Mouse (Mus musculus): Measurements from ENCODE around the gene Tti1.
A peak's percentile ranks its signal among the peaks of the same experiment; 100 is the strongest.

Gene Tti1

GRCm38 (mm10) chr2:158037571-158037970 is 9.3 kb upstream of the Tti1 start:
- DNase-seq: no peak

- no peak for DNase-seq
Observed at GRCm38 (mm10) chr2:158036953-158037352, 8.7 kb upstream of the Tti1 start.

DNA sequence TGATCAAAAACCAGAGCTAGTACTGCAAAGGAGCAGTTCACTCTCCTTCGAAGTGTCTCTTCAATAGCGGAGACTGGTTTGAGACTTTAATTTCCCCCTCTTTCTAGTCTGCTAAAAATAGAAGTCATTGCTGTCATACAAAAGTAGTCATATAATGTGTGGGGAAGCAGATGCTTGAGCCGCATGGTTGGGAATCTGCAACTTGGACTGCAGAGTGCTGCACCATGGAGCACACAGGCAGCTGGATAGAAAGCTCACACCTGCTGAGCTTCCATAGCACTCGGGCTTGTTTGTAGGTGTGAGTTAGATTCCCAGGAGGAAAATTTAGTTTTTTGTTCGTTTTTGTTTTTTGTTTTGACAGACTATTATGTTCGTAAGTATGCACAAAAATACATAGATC is 8.2 kb upstream of the Tti1 start:
- no peak for DNase-seq

DNA sequence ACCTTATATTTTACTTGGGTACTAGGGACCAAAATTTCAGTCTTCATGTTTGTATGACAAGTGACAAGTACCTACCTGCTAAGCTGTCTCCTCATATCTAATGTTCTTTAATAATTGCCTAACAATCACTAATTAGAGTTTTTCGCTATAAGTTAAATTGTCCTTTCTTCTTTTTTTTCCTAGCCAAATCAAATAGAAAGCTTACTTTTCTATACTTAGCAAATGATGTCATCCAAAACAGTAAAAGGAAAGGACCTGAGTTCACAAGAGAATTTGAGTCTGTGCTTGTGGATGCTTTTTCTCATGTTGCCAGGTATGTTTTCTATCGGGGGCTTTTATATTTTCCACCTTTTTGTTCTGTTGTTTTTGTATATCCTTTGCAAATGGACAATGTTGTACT is 7.6 kb upstream of the Tti1 start:
- no peak for DNase-seq

DNA sequence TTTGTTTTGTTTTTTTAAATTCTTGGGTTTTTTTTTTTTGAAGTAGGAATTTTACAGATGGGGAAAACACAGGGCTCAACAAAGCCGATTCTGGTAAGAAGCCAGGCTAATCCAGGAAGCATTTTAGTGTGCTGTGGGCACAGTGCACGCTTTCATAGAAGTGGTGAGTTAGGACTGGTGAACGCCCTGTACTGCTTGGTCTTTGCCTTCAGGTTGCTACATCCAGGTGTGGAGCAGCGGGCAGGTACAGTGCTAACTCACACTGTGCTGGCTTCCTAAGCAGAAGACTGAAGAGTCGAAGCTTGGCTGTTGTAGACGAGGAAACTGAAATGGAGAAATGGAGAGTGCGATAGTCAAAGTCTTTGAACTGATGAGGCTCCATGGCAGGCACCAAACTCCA is 1.8 kb upstream of the Tti1 start:
- DNase-seq: no peak

- DNase-seq: no peak
Observed at GRCm38 (mm10) chr2:158027855-158028353, 329 bp downstream of the Tti1 start.

DNA sequence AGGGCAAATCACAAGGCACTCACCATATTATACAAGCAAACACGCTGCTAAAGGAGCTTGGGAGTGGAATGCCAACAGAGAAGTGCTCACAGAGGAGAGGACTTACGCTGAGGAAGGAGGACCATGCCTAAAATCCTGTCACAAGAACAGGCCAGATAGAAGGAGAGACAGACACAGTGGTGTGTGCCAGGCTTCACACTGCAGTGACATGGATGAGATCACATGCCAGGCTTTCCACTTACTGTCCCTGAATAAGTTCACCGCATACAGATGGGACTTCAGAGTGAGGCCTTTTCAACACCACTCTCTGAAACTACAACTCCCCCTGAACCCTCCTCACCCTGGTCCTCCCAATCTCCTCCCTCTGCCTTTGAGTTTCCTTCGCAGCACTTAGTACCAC is 10.9 kb downstream of the Tti1 start:
- DNase-seq: no peak

DNA sequence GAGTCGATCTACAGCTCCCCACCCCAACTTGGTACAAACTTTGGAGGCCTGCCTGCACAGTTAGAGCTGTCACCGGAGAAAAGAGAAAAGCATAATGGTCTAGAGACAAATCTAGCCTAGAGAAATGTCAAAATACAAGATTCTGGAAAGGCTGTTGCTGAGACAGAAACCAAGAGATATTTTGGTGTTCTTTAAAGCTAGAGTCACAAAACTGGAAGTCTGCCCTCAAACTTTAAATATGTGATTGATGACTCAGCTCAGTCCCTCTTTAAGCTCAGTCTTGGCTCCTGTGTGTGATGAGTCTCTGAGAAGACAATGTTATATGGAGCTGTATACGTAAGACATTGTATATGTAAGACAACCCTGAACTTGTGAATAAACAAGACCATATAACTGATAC is 15.6 kb downstream of the Tti1 start:
- DNase-seq: no peak

GRCm38 (mm10) chr2:158009373-158009772 is 18.9 kb downstream of the Tti1 start:
- DNase-seq: no peak

GRCm38 (mm10) chr2:158005641-158006040 is 22.6 kb downstream of the Tti1 start:
- DNase-seq: no peak

DNA sequence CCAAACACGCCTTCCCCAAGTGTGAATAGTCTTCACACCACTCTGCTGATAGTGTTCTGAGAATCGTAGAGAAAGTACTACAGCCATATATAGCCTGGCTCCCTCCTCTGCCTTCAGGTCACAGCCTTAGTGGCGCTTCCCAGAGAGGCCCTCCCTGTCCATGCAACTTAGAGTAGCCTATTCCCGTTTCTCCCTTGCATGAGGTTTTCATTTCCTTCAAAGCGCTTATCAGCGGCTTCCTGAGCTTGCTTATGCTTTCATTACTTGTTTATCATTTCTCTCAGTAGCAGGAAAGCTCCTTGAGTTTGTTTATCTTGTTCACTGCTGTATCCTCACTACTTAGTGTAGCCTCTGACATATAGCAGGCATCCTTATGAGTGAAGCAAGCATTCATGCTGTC is 23.6 kb downstream of the Tti1 start:
- DNase-seq: no peak

GRCm38 (mm10) chr2:157998817-157999216 is 29.4 kb downstream of the Tti1 start:
- peak; percentile 62 for DNase-seq

GRCm38 (mm10) chr2:157992501-157992900 is 35.7 kb downstream of the Tti1 start:
- DNase-seq: no peak

DNA sequence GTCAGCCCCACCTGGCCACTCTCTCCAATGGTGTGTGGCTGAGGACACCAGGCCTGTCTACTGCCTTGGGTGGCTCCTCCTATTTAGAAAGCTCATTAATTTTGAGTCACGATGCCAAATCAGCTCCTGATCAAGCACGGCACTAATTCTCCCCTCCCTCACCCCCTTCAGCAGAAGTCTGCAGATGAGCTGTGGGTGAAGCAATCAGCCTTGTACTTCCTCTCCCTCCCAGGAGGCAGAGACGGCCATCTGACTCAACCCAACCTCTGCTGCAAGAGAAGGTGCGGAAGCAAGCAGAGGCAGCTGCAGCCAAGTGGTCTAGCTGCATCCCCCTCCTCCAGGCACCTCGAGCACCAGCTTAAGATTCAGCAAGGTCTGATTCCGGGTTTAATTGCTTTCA is 37.2 kb downstream of the Tti1 start:
- no peak for DNase-seq

GRCm38 (mm10) chr2:157989946-157990345 is 38.3 kb downstream of the Tti1 start:
- no peak for DNase-seq

GRCm38 (mm10) chr2:157988416-157989190 is 39.6 kb downstream of the Tti1 start:
- no peak for DNase-seq

DNA sequence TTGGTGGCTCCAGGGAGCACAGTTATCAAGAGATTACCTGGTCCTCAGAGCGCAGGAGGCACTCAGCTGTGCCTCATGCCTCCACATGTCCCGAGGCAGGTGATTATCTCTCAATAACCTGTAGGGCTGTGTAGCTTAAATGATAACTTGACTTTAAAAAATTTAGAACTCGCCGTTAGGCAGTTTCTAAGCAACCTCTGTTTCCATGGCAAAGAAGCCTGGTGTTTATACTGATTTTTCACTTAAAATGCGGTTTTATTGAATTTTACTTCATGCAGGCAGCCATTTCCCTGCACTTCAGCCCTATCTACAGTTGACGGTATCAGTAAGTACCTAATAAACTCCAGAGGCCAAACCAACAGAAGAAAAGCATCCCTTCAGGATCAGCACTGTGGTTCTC is 42.0 kb downstream of the Tti1 start:
- DNase-seq: no peak

DNA sequence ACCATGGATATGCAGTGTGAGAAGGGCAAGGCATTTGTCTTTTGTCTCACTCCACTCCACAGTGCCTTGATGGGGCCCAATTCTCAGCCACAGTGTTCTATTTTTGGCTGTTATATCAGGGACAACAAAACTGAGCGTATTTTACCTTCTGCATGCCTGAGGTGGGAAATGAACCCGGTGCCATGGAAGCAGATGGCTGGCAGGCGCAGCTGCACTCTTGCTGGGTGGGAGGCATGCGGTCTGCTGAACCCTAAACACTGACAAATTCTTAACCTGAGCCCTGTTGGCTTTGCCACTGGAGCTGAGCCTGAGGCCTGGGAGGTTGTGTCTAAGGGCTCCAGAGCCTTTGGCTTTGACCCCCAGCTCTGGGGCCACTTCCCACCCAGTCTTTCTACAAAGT is 42.6 kb downstream of the Tti1 start:
- DNase-seq: peak; percentile 20

DNA sequence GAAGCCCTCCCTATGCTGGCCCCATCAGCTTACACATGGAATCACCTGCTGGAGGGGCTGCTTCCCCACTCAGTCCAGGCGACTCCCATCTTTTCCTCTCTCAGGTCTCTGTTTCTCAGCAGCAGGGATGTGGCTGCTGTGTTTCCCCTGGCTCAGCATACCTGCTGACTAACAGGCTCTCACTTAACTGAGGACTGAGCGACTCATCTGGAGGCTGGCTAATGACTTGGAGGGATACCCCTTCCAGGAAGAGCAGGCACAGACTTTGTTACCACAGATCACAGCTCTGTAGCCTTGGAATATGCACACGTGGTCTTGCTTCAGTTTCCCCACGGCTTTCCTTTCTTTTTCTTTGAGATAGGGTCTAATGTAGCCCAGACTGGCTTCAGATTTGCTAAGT is 45.0 kb downstream of the Tti1 start:
- DNase-seq: no peak

- no peak for DNase-seq
Observed at GRCm38 (mm10) chr2:157982727-157983126, 45.5 kb downstream of the Tti1 start.

- no peak for DNase-seq
Observed at GRCm38 (mm10) chr2:157979241-157979640, 49.0 kb downstream of the Tti1 start.

GRCm38 (mm10) chr2:157975595-157975994 is 52.6 kb downstream of the Tti1 start:
- DNase-seq: no peak

- DNase-seq: no peak
Observed at GRCm38 (mm10) chr2:157974604-157975501, 53.4 kb downstream of the Tti1 start.

DNA sequence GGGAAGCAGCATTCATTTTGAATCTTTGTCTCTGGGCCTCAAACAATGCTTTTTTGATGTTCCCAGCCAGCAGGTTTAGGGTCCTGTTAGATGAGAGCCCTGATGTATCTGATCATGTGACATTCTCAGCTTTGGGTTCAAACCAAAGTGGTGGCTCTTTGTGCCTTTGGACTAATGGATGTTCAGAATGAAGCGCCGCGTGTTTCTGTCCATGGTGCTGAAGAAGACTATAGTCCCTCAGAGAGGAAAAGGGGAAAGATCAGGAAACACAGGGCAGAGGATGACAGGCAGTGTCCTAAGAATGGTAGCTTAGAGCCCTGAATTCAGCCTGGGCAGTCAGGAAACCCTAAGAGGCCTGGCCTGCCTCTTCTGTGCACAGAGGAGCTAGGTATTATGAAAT is 57.6 kb downstream of the Tti1 start:
- no peak for DNase-seq
